Mouse (Mus musculus) left cerebral cortex, postnatal 36 days (tissue): ENCODE measurements around the gene Angptl4. TPM values are rescaled to one million over a fixed set of nuclear protein-coding genes. Genes with fewer than 3 reads are reported as not detected.

Source experiments
- total RNA-seq, 2 experiments: library from RNA; stranded (reverse); gene quantifications; 2 replicates each; pipeline ENCODE4 v1.2.3; 2021

Angptl4 gene
- total RNA-seq, 2 experiments from 2014 or later = 3.3 to 4.8 TPM

Other genes starting within 250 kb of the Angptl4 start
- 1 to 10 TPM; 1.8 to 2.5 TPM for gene Myo1f, start 226.1 kb downstream of the Angptl4 start, total RNA-seq
- 10 to 100 TPM; 43.6 to 46.6 TPM for gene Zfp414, start 152.7 kb downstream of the Angptl4 start, total RNA-seq
- under 1 TPM in 1 of 2 experiments, not detected in 1; 0.68 TPM for gene Pram1, start 143.8 kb downstream of the Angptl4 start, total RNA-seq
- 100 to 1,000 TPM; 102 to 150 TPM for gene Hnrnpm, start 95.0 kb downstream of the Angptl4 start, total RNA-seq
- gene March2, start 63.2 kb downstream of the Angptl4 start, total RNA-seq = 10 to 100 TPM; 90.2 to 97.0 TPM
- gene Rab11b, start 21.3 kb downstream of the Angptl4 start, total RNA-seq = 100 to 1,000 TPM; 328 to 372 TPM
- 10 to 100 TPM; 27.0 to 44.8 TPM for gene Kank3, start 28.7 kb upstream of the Angptl4 start, total RNA-seq
- gene Rps28, start 42.7 kb upstream of the Angptl4 start, total RNA-seq = 100 to 1,000 TPM; 651 to 708 TPM
- gene Ndufa7, start 42.7 kb upstream of the Angptl4 start, total RNA-seq = 100 to 1,000 TPM; 212 to 213 TPM
- gene Cd320, start 61.3 kb upstream of the Angptl4 start, total RNA-seq = 10 to 100 TPM; 24.8 to 27.5 TPM
- not detected for gene Gm7029, start 92.0 kb upstream of the Angptl4 start, total RNA-seq
- 1 to 10 TPM; 2.4 to 3.1 TPM for gene Kifc1, start 108.8 kb upstream of the Angptl4 start, total RNA-seq
- gene Platr17, start 123.3 kb upstream of the Angptl4 start, total RNA-seq = under 1 TPM; 0.70 to 0.96 TPM
- gene Daxx, start 127.6 kb upstream of the Angptl4 start, total RNA-seq = 10 to 100 TPM; 29.9 to 32.9 TPM
- 10 to 100 TPM; 35.0 to 38.3 TPM for gene Tapbp, start 134.1 kb upstream of the Angptl4 start, total RNA-seq
- 10 to 100 TPM; 29.4 to 40.1 TPM for gene Zbtb22, start 134.1 kb upstream of the Angptl4 start, total RNA-seq
- gene Rgl2, start 147.7 kb upstream of the Angptl4 start, total RNA-seq = 10 to 100 TPM; 46.9 to 71.0 TPM
- gene Pfdn6, start 158.5 kb upstream of the Angptl4 start, total RNA-seq = 10 to 100 TPM; 96.1 to 98.3 TPM
- gene Wdr46, start 158.8 kb upstream of the Angptl4 start, total RNA-seq = 10 to 100 TPM; 12.6 to 15.0 TPM
- 1 to 10 TPM; 5.5 to 6.7 TPM for gene B3galt4, start 169.7 kb upstream of the Angptl4 start, total RNA-seq
- gene Vps52, start 174.0 kb upstream of the Angptl4 start, total RNA-seq = 10 to 100 TPM; 84.5 to 87.0 TPM
- gene Rps18, start 174.2 kb upstream of the Angptl4 start, total RNA-seq = 100 to 1,000 TPM; 291 to 302 TPM
- 10 to 100 TPM; 17.2 to 19.3 TPM for gene H2-K1, start 218.5 kb upstream of the Angptl4 start, total RNA-seq
- gene Ring1, start 242.8 kb upstream of the Angptl4 start, total RNA-seq = 10 to 100 TPM; 33.5 to 35.9 TPM
- gene H2-Ke6, start 246.2 kb upstream of the Angptl4 start, total RNA-seq = 10 to 100 TPM; 35.7 to 36.6 TPM
- gene Slc39a7, start 249.9 kb upstream of the Angptl4 start, total RNA-seq = 100 to 1,000 TPM; 101 to 105 TPM
- 10 to 100 TPM; 81.9 to 87.8 TPM for gene Rxrb, start 250.0 kb upstream of the Angptl4 start, total RNA-seq